In the genomic region with DNA sequence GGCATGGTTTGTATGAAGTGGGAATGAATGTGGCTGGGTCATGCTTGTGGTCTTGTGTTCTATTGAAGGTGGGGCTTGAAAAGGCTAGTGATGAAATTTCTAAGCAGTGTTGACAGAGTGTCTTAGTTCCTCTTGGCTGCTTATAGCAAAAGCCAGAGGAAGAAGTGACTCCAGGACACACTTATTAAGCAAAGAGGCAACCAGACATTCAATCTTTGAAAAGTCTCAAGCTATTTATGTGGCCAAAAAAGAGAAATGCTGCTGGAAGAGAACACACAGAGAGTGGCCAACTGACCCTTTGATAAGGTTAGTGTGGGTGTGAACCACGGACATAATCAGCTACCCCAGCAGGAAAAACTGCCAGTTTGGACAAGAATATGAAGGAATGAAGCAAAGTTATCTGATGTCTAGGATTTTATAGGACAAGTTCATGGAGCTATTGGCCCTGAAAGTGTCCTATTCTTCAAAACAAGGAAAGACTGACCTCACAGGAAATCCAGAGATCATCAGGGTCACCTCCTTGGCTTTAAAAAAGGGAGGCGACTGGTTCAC, we compare ENCODE assay signal across 13 mouse cellular contexts.
DNase-seq lines count a peak whose midpoint lies in the region; ATAC-seq lines count a peak whose summit lies in the region.
"Had no signal": no experiment of that assay in that cellular context is flagged by ENCODE, and none has a peak within 500 bp of the region (broad histone marks: within the 10 kb centered on the region; RNA-seq: fewer than 3 reads in every experiment).

No protein-coding gene starts in this region.

- no peaks in the 10 kb centered on the region for H3K27me3 ChIP-seq in heart, embryonic 12.5 days (replicated peaks)
- no peaks in the 10 kb centered on the region for H3K27me3 ChIP-seq in midbrain, embryonic 13.5 days
- H3K27me3 ChIP-seq: heart, embryonic 15.5 days; intestine, embryonic 15.5 days; limb, embryonic 15.5 days had no signal

- H3K36me3 ChIP-seq in heart, embryonic 12.5 days, result no peaks in the 10 kb centered on the region
- H3K36me3 ChIP-seq in midbrain, embryonic 13.5 days, result no peaks in the 10 kb centered on the region
- H3K36me3 ChIP-seq: heart, embryonic 15.5 days; intestine, embryonic 15.5 days; limb, embryonic 15.5 days had no signal

- 0 out of 2 replicates have a peak, but pooled peaks cover 3% of the 10 kb centered on the region for H3K4me1 ChIP-seq in heart, embryonic 12.5 days (replicated peaks)
- H3K4me1 ChIP-seq in midbrain, embryonic 13.5 days (replicated peaks), result no peaks in the 10 kb centered on the region
- H3K4me1 ChIP-seq: heart, embryonic 15.5 days; limb, embryonic 15.5 days had no signal

- WGBS in heart, embryonic 12.5 days, result 50% methylated on average over 2 of the region's 2 CpGs
- 63% methylated on average over 2 of the region's 2 CpGs for WGBS in midbrain, embryonic 13.5 days

- H3K27ac ChIP-seq in heart, embryonic 12.5 days (ENCODE audit: poor library complexity, severe bottlenecking), result no peak overlapping the region
- no peak overlapping the region for H3K27ac ChIP-seq in midbrain, embryonic 13.5 days
- H3K27ac ChIP-seq: heart, embryonic 15.5 days; intestine, embryonic 15.5 days; limb, embryonic 15.5 days had no signal

- DNase-seq in heart, adult 11 months, result peak; percentile 93
- DNase-seq in spleen, postnatal 36 days (ENCODE audit: low spot score in 2 of 2), result peak; percentile 2 to 17
- no peak for DNase-seq in spleen, adult 12 weeks (ENCODE audit: low spot score)
- DNase-seq in urinary bladder, postnatal 10 days (ENCODE audit: low spot score), result no peak
- DNase-seq in embryo, embryonic 10.5 days (ENCODE audit: low spot score), result no peak
- DNase-seq: layer of hippocampus, postnatal 36 days had no signal

- ATAC-seq in heart, embryonic 12.5 days (ENCODE audit: insufficient number of reproducible peaks, low FRiP score), result no peak
- ATAC-seq in hematopoietic stem cell, adult 5-6 weeks (replicated peaks in 1 of 2; ENCODE audit: insufficient read depth in 1 of 2, low FRiP score in 2 of 2, low TSS enrichment in 1 of 2, low read depth in 1 of 2, poor library complexity in 2 of 2, severe bottlenecking in 2 of 2), result peak; percentile 70 to 71
- ATAC-seq in midbrain, embryonic 13.5 days, result no peak
- ATAC-seq: intestine, embryonic 15.5 days; midbrain, embryonic 16.5 days had no signal

- H3K9me3 ChIP-seq in heart, embryonic 12.5 days (replicated peaks), result no peaks in the 10 kb centered on the region
- H3K9me3 ChIP-seq in midbrain, embryonic 13.5 days, result no peaks in the 10 kb centered on the region
- H3K9me3 ChIP-seq: heart, embryonic 15.5 days; intestine, embryonic 15.5 days; limb, embryonic 15.5 days had no signal

- H3K4me3 ChIP-seq in heart, embryonic 12.5 days, result no peak overlapping the region
- H3K4me3 ChIP-seq in midbrain, embryonic 13.5 days (replicated peaks), result no peak overlapping the region
- H3K4me3 ChIP-seq: heart, embryonic 15.5 days; intestine, embryonic 15.5 days; limb, embryonic 15.5 days had no signal

- H3K4me2 ChIP-seq in heart, embryonic 12.5 days, result no peak overlapping the region
- no peak overlapping the region for H3K4me2 ChIP-seq in midbrain, embryonic 13.5 days (replicated peaks)
- H3K4me2 ChIP-seq: heart, embryonic 15.5 days; intestine, embryonic 15.5 days; limb, embryonic 15.5 days had no signal

- no peak overlapping the region for H3K9ac ChIP-seq in heart, embryonic 12.5 days
- H3K9ac ChIP-seq in midbrain, embryonic 13.5 days (replicated peaks), result no peak overlapping the region
- H3K9ac ChIP-seq: heart, embryonic 15.5 days; intestine, embryonic 15.5 days; limb, embryonic 15.5 days had no signal

Comparison
In these comparisons a context has a peak if more than half of its experiments do, and no peak if none do; other contexts are left out.
1. DNase-seq: peak in heart, adult 11 months (single experiment) and spleen, postnatal 36 days (2 of 2); none in spleen, adult 12 weeks (single experiment), urinary bladder, postnatal 10 days (single experiment) and embryo, embryonic 10.5 days (single experiment).
2. ATAC-seq: peak in hematopoietic stem cell, adult 5-6 weeks (2 of 2); none in heart, embryonic 12.5 days (single experiment) and midbrain, embryonic 13.5 days (single experiment).